Mouse (Mus musculus) spleen, adult 2 months (tissue): ENCODE data around the gene Lamb1.

Experiments
- CTCF ChIP-seq: fragments of 200-500 bp; IDR thresholded peaks from 2 replicates; pipeline ENCODE4 v1.5.1; 2011; ENCODE audit warnings: mild to moderate bottlenecking, inconsistent platforms; ENCODE audit not compliant: insufficient read depth, insufficient read length, insufficient replicate concordance; ENCODE audit errors: extremely low read depth
- POLR2A ChIP-seq: fragments of 200-500 bp; IDR thresholded peaks from 2 replicates; pipeline ENCODE4 v1.6.1; 2011; ENCODE audit warnings: low read depth, low read length, inconsistent platforms

DNA sequence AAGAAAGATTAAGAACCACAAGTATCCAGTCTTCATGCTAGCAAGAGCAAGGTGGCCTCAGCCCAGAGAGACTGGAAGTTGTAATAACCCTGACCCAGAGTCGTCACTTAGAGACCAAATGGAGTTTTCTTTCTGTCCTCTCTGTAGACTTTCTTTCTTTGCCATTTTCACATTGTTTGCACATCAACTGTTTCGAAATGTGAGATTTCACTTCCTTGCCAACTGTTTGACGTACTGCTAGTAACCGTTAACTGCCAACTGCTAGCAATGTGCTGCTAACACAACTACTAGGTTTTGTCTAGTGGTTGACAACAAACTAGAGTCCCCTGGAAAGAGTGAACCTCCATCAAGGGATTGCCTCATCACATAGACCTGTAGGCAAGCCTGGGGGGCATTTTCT lies 18.1 kb downstream of the Lamb1 start:
- TF ChIP-seq POLR2A (no peak), CTCF (no peak)
